Mouse (Mus musculus) brain, embryonic 18.5 days (tissue): ENCODE measurements at regions not wholly inside any gene's neighbourhood (a gene's known extent, or its start where the extent isn't known, plus 50 kb on each side); places are given as distances from the start of the nearest gene placed in this dataset.

Experiments
- DNase-seq: peaks from one replicate; pipeline ENCODE4 v3.0.0-alpha.2; 2012; ENCODE audit warnings: low read depth, low spot score

GRCm38 (mm10) chr2:45197955-45198631, 80.9 kb upstream of the Zeb2 start:
- no peak for DNase-seq

DNA sequence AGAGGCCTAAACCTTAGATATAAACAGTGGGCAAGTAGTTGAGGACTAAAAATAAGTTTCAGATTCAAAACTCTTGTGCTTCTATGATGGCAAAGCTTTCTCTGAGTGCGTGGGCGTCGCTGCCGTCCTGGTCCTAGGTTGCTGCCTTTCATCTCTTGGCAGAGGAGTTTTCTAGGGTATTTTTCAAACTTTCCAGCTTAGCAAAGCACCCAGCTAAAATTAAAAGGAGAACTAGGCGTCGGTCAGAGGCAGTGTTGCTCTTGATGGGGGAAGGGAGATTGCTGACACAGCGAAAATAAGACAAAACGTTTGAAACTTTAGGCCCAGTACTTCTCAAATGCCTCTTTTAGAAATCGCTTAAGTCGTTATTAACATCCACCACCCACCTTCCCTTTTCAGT, 80.1 kb upstream of the Zeb2 start:
- no peak for DNase-seq

DNA sequence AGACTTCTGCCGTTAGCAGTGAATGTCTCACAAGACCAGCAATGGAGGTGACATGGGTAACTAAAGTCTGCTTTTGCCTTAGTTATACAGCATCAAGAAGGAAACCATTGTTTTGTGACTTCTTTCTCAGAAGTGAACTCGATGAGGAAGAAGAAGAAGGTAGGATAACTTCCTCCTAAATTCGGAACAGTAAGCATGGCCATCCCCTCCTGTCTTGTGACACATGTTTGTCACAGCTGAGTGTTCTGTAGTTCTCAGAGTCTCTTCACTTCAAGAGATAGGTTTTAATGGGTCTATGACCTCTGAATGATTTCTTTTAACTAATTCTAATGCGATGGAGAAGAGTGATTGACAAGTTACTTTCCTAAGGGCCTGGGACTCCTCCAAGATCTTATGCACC, 79.3 kb upstream of the Zeb2 start:
- DNase-seq: no peak

GRCm38 (mm10) chr2:45194335-45194734, 77.1 kb upstream of the Zeb2 start:
- no peak for DNase-seq

- DNase-seq: no peak
These were observed 68.4 kb upstream of the Zeb2 start for GRCm38 (mm10) chr2:45185621-45185999.

DNA sequence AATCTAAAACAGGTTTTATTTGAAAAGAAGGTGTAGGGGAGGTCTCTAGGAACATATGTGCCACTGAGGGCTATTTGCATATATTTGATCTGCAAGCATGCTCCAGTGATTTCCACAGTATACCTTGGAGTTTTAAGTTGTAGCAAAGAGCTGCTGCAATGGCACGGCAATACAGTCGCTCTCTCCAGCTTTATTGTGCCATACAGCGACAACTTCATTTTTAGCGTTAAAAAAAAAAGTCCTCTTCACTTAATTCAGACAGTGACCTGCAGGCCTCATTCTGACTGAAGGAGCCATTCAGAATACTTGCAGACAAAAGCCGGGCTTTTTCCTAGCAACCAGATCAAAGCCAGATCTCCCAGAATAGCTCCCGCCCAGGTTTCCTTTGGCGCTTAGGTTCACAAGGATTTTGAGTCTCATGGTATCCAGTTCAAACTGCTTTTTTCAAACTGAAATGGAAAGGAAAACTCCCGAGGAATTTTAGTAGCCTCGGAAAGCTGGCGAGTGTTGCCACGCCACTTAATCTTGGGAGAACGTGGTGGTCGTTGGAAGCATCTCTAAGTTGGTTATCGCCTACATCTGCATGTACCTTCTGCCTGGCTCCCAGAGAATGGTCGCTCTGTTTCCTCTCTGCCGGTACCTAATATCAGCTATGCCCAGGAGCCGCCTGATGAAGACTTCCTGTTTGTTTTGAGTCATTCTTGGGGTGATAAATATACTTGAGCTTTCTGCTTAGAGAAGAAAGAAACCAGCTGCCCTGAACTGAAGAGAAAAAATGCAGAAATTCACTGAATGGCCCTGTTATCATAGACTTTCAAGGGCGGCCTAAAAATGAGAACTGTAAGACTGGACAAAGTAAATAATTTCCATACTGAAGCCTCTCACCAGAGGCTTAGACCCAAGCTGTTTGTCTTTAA, 67.8 kb upstream of the Zeb2 start:
- no peak for DNase-seq

- no peak for DNase-seq
These were observed 67.0 kb upstream of the Zeb2 start for GRCm38 (mm10) chr2:45184149-45184548.

- no peak for DNase-seq
These were observed 65.7 kb upstream of the Zeb2 start for GRCm38 (mm10) chr2:45182876-45183275.

- no peak for DNase-seq
These were observed 64.4 kb upstream of the Zeb2 start for GRCm38 (mm10) chr2:45181552-45181951.

- no peak for DNase-seq
These were observed 61.8 kb upstream of the Zeb2 start for GRCm38 (mm10) chr2:45178849-45179453.

GRCm38 (mm10) chr2:45172382-45172781, 55.2 kb upstream of the Zeb2 start:
- no peak for DNase-seq

- no peak for DNase-seq
These were observed 54.5 kb upstream of the Zeb2 start for GRCm38 (mm10) chr2:45171520-45172173.

DNA sequence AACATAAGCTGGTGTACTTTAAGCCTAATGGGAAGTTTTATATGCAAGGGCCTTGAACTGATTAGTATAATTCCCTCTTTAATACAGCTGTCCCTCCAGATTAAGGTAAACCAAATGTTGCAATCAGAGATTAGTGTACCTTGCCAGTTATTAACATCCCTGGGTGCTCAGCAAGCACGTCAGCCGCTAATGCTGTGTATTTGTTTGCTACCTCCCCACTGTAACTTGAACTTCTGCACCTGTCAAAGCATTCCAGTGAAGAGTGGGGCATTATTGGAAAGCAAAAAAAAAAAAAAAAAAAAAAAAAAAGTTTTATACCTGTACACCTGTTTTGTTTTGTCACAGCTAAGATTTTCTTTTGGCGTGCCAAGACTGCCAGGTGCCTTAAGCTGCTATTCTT, 53.1 kb upstream of the Zeb2 start:
- no peak for DNase-seq

- DNase-seq: no peak
These were observed 52.4 kb upstream of the Zeb2 start for GRCm38 (mm10) chr2:45169429-45170070.

DNA sequence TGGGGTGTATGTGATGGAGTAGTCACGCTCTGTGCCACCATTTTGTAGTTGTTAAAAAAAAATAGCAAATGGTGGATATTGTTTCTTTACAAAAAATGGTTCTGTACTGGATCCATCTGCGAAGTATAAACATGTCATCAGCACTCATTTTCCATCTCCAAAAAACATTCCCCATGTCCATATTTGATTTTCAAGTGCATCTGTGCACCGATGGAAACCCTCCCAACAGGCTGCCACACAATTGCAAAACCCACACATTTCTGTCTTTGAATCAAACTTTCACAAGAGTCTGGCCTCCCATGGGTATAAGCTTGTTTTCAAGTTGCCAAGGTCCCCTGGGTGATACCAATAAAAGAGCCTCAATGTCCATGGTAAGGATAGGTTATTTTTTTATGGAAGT, 51.4 kb upstream of the Zeb2 start:
- no peak for DNase-seq
